Mouse (Mus musculus) thymus, postnatal 36 days (tissue): ENCODE measurements at regions not wholly inside any gene's neighbourhood (a gene's known extent, or its start where the extent isn't known, plus 50 kb on each side); places are given as distances from the start of the nearest gene placed in this dataset.

Experiments used
- DNase-seq, 2 experiments: peaks; one replicate each; pipeline ENCODE4 v3.0.0; 2022; ENCODE audit warnings: mixed read lengths in 2 of 2

GRCm38 (mm10) chr3:14952169-14952729 is 66.2 kb downstream of the Car2 start:
- DNase-seq: no peak

GRCm38 (mm10) chr3:14952951-14953350 is 66.9 kb downstream of the Car2 start:
- no peak for DNase-seq

DNA sequence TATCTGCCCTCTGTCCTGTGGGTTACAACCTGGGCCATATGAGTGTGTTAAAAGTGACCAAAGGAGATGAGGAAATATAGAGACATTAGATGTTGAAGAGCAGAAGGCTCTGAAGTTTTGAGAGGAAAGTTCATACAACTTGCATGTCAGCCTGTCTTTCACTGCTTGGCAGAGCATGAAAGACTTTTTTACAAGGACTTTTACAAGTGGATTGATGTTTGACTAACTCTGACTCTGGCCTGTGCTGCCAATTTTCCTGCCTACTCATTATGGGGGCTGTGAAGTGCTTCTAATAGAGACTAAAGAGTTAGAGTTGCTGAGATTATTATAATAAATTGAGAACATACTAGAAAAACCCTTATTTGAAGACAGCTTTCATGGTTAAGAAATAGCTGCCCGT is 71.4 kb downstream of the Car2 start:
- DNase-seq: no peak

DNA sequence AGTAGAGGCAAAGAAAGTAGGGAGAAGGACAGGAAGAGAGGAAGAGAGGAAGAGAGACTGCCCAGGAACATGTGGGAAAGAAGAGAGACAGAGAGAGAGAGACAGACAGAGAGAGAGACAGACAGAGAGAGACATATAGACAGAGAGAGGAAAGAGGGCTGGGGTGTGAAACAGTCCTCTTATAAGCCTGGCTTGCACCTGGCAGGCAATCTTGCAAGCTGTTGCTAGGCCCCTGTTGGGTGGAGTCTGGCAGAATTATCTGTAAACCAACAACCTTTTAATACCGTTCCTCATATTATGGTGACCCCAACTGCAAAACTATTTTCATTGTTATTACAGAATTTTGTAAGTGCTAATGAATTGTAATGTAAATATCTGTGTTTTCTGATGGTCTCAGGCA is 72.2 kb downstream of the Car2 start:
- DNase-seq: no peak

DNA sequence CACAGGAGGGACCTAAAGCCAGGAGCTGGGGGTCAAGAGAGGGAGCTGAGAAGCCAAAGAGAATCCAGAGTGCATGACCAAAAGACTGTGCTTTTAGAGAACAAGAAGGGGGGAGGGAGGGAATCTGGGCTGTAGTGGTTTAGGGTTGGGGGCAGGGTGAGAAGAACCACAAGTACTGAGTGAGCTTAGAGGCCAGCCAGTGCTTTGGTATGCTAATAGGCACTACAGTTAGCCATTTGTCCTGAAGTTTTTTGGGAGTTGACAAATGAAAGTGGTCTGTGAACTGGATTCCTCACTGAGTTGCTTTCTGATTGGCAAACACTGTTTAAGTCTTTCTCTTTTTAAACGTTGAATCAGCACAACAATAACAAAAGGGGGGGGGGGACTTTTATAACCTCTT is 73.5 kb downstream of the Car2 start:
- DNase-seq: no peak

GRCm38 (mm10) chr3:14964795-14965194 is 78.7 kb downstream of the Car2 start:
- DNase-seq: no peak

GRCm38 (mm10) chr3:14965438-14966044 is 79.5 kb downstream of the Car2 start:
- DNase-seq: no peak

GRCm38 (mm10) chr3:14967235-14967634 is 81.2 kb downstream of the Car2 start:
- DNase-seq: no peak

DNA sequence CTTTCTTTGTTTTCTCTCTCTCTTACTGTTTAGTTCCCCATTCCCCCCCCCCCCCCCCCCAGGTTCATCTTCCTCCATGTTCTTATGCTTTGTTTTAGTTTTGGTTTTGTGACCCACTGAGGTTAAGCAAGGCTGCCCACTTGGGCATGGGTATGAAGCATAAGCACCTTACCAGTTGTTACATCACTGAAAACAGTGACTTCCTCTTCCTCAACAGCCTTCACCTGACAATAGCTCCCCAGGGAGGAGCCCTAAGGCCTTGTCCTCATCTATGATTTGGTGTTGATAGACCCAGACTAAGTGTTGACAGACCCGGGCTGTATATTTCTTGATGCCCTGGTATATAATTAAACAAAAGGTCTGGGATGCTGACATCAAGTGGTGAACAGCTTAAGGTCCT is 82.3 kb downstream of the Car2 start:
- DNase-seq: no peak

- no peak for DNase-seq
Measured at GRCm38 (mm10) chr3:14969698-14970097, 83.6 kb downstream of the Car2 start.

- DNase-seq: no peak
Measured at GRCm38 (mm10) chr3:14971647-14972046, 85.6 kb downstream of the Car2 start.

- DNase-seq: no peak
Measured at GRCm38 (mm10) chr3:14974758-14975157, 88.7 kb downstream of the Car2 start.

DNA sequence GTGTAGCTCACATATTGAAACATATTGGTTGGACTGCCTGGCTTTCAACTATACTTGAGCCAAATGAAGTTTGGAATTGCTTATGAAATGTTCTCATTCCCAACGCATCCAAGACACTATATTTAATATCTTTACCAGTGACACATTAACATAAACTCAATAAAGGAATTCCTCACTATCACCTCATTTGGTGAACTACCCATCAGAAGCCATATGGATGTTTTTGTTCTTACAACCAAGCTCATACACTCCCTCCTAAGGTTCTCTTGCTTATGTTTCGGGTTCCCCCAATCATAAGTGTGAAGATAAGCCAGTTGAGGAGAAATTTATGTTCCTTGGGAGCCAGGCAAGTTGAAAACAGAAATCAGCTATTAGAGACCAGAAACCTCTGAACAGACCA is 89.1 kb downstream of the Car2 start:
- no peak for DNase-seq

- no peak for DNase-seq
Measured at GRCm38 (mm10) chr3:14979116-14979613, 93.1 kb downstream of the Car2 start.

DNA sequence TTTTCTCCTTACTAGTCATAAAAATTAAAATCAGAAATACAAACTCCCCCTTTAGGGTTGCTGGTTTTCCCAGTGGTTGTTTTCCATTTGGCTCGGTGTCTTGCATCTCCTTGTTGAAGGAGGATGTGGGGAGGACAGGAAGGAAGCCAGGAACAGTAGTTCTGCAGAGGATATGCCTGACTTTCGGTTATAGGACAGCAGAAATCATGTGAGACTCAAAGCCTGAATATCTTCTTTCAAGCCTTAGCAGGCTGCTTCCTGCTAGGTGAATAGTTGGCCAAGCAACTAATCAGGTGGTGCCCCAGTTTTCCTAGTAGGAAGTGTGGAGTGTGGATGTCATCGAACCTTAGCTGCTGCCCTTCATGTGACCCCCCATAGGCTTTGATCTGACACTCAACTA is 103.6 kb downstream of the Car2 start:
- no peak for DNase-seq

DNA sequence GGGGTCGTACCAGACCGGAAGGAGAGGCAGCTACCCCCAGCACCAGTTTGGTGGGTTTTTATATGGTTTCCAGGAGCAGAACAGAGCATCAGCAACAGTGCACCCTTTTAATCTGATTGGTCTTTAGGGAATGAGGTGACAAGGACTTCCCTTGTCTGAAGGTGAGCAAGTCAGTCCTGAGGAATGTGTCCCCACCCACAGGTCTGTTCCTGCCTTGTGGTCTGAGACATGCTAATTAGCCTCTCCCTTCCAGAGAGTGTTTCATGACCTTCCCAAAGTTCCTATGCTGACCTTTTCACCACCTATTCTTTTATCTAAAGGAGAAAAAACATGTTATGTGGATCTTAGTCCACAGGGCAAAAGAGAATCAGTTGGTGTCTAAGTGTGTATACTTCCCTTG is 107.9 kb downstream of the Car2 start:
- DNase-seq: no peak

- DNase-seq: no peak
Measured at GRCm38 (mm10) chr3:14997241-14997640, 111.2 kb downstream of the Car2 start.

DNA sequence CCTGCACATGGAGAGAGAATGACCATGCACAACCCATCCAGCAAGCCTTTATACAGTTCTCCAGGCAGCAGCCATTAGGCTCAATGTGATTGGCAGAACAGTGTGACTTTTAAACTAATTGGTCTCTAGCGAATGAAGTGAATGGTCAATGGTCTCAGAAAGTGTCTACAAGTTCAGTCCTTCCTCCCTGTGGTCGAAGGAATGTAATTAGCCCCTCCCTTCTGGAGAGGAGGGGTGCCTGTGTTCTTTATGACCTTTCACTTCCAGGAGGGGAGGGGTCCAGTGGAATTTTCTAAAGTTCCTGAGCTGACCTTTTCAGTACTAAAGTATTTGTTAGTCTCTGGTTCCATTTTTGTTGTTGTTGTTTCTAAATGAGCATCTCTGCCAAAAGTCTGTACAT is 112.4 kb downstream of the Car2 start:
- no peak for DNase-seq

DNA sequence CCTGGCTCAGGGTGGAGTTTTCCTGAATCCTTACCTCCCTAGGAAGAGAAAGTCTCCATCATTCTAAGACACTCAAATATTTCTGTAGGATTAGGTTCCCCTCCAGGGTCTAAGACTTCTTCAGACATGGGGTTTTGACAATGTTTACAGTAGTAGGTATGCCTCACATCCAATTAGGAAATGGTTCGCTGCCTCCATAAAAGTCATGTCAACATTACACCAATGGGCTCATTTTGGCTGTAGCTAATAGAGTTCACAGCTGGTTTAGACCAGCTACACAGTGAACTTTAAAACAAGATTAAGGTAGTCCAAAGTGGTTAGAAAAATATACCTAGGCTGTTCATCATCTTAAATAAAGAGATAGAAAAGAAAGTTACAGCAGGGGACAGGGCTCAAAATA is 113.3 kb downstream of the Car2 start:
- no peak for DNase-seq

DNA sequence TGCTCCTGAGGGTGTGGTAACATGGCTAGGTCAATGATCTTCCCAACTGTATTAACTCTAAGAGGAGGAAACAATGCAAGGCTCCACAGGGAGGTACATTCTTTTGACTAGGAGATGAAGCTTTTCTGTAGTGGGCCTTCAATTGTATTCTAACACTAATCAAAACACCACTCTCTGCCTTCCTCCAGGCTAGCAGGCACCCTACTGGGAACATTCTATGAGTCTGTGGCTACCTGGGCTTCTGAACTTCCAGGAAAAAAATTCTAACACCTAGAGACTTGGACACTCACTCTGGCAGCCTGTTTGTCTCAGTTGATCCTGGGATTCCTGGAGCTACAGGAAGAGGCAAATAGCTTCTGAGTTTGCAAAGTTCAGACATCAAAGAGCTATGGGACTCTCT is 113.8 kb downstream of the Car2 start:
- no peak for DNase-seq

GRCm38 (mm10) chr3:15000657-15001056 is 114.6 kb downstream of the Car2 start:
- no peak for DNase-seq

GRCm38 (mm10) chr3:15007821-15008220 is 121.7 kb downstream of the Car2 start:
- no peak for DNase-seq

- no peak for DNase-seq
Measured at GRCm38 (mm10) chr3:15008501-15008900, 122.4 kb downstream of the Car2 start.

- no peak for DNase-seq
Measured at GRCm38 (mm10) chr3:15009747-15010146, 123.7 kb downstream of the Car2 start.

- DNase-seq: no peak
Measured at GRCm38 (mm10) chr3:15016621-15017020, 130.5 kb downstream of the Car2 start.
